16 mouse cellular contexts compared by ENCODE assay signal in the genomic region with DNA sequence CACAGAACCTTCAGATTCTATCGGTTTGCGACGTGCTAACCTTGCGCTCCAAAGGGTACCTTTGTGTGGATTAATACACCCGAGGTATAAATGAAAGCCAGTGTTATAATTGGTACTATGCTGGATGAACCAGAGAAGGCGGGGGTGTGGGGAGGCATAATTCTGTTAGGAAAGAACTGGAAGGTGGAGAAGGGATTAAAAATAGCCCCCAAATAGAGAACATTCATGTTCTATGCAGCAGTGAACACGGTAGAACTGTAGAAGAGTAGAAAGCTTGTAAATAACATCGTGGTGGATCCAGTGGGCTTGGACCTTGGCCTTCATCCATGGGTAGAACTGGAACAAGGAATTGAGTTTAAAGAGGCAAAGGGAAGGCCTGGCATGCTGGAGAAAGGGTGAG. TPM values are rescaled to one million over a fixed set of nuclear protein-coding genes. Genes with fewer than 3 reads are reported as not detected.
"Had no signal": no experiment of that assay in that cellular context is flagged by ENCODE, and none has a peak within 500 bp of the region (broad histone marks: within the 10 kb centered on the region; RNA-seq: fewer than 3 reads in every experiment).

No protein-coding gene starts in this region.

- DNase-seq: retina, postnatal 1 day; right cerebral cortex, postnatal 14 days; right cerebral cortex, postnatal 25 days; spleen, adult 18-20 months; thymus, adult 18-20 months; thymus, adult 2 months; thymus, postnatal 14 days; thymus, postnatal 25 days; thymus, postnatal 36 days; thymus, postnatal 4 days had no signal

- H3K27me3 ChIP-seq: neural tube, embryonic 12.5 days; neural tube, embryonic 13.5 days; neural tube, embryonic 15.5 days; stomach, embryonic 15.5 days had no signal

- H3K36me3 ChIP-seq: neural tube, embryonic 12.5 days; neural tube, embryonic 15.5 days; stomach, embryonic 15.5 days had no signal

- H3K4me3 ChIP-seq: neural tube, embryonic 12.5 days; neural tube, embryonic 13.5 days; neural tube, embryonic 15.5 days; stomach, embryonic 15.5 days had no signal

- H3K9ac ChIP-seq: neural tube, embryonic 12.5 days; neural tube, embryonic 13.5 days; neural tube, embryonic 15.5 days; stomach, embryonic 15.5 days had no signal

- H3K4me2 ChIP-seq: neural tube, embryonic 12.5 days; neural tube, embryonic 13.5 days; neural tube, embryonic 15.5 days; stomach, embryonic 15.5 days had no signal

- H3K9me3 ChIP-seq: neural tube, embryonic 12.5 days; neural tube, embryonic 13.5 days; neural tube, embryonic 15.5 days; stomach, embryonic 15.5 days had no signal

- H3K27ac ChIP-seq: neural tube, embryonic 12.5 days; neural tube, embryonic 13.5 days; neural tube, embryonic 15.5 days; stomach, embryonic 15.5 days; stomach, postnatal 0 days had no signal

RNA-seq across cellular contexts. Expression of a gene that starts 40.0 kb away (rescaled TPM):
- total RNA-seq: neutrophil, adult 5-6 weeks had no signal
